ENCODE assay signal across 24 mouse cellular contexts in genomic region chr13:113785803-113786202, GRCm38 (mm10).
"Had no signal": no experiment of that assay in that cellular context is flagged by ENCODE, and none has a peak within 500 bp of the region (broad histone marks: within the 10 kb centered on the region; RNA-seq: fewer than 3 reads in every experiment).

No protein-coding gene starts in this region.

- H3K27me3 ChIP-seq: limb, embryonic 13.5 days; liver, embryonic 12.5 days; liver, embryonic 15.5 days; lung, embryonic 15.5 days; megakaryocyte, embryonic 14.5 days; neural tube, embryonic 12.5 days had no signal

- H3K36me3 ChIP-seq: limb, embryonic 13.5 days; liver, embryonic 12.5 days; liver, embryonic 15.5 days; lung, embryonic 15.5 days; neural tube, embryonic 12.5 days had no signal

- DNase-seq: kidney, adult 2 months; kidney, postnatal 25 days; layer of hippocampus, postnatal 36 days; left cerebral cortex, postnatal 4 days; lung, adult 18-20 months; lung, postnatal 10 days; lung, postnatal 36 days; right cerebral cortex, adult 18-20 months; right cerebral cortex, postnatal 14 days; right cerebral cortex, postnatal 4 days; thymus, adult 2 months; thymus, postnatal 14 days; thymus, postnatal 4 days had no signal

- H3K4me3 ChIP-seq: limb, embryonic 13.5 days; liver, embryonic 12.5 days; liver, embryonic 15.5 days; lung, embryonic 15.5 days; megakaryocyte, embryonic 14.5 days; neural tube, embryonic 12.5 days had no signal

- H3K9ac ChIP-seq: limb, embryonic 13.5 days; liver, embryonic 12.5 days; liver, embryonic 15.5 days; lung, embryonic 15.5 days; neural tube, embryonic 12.5 days had no signal

- H3K4me2 ChIP-seq: limb, embryonic 13.5 days; liver, embryonic 12.5 days; liver, embryonic 15.5 days; lung, embryonic 15.5 days; midbrain, embryonic 11.5 days; neural tube, embryonic 12.5 days had no signal

- H3K9me3 ChIP-seq: limb, embryonic 13.5 days; liver, embryonic 12.5 days; liver, embryonic 15.5 days; lung, embryonic 15.5 days; megakaryocyte, embryonic 14.5 days; neural tube, embryonic 12.5 days had no signal

- H3K4me1 ChIP-seq: liver, embryonic 15.5 days; lung, embryonic 15.5 days; megakaryocyte, embryonic 14.5 days; neural tube, embryonic 12.5 days had no signal

- ATAC-seq: intestine, postnatal 0 days; liver, embryonic 12.5 days; midbrain, embryonic 16.5 days had no signal

- H3K27ac ChIP-seq: kidney, postnatal 0 days; liver, embryonic 12.5 days; liver, embryonic 15.5 days; lung, embryonic 15.5 days; neural tube, embryonic 12.5 days; stomach, postnatal 0 days had no signal
